Mouse (Mus musculus) CD4-positive, CD25-positive, alpha-beta regulatory T cell, adult 2 months (primary cell): Measurements from ENCODE around the gene Acot7.

Experiments used
- DNase-seq: peaks from one replicate; pipeline ENCODE4 v3.0.0-alpha.2; 2012; ENCODE audit warnings: low read depth, low spot score

Acot7 gene

DNA sequence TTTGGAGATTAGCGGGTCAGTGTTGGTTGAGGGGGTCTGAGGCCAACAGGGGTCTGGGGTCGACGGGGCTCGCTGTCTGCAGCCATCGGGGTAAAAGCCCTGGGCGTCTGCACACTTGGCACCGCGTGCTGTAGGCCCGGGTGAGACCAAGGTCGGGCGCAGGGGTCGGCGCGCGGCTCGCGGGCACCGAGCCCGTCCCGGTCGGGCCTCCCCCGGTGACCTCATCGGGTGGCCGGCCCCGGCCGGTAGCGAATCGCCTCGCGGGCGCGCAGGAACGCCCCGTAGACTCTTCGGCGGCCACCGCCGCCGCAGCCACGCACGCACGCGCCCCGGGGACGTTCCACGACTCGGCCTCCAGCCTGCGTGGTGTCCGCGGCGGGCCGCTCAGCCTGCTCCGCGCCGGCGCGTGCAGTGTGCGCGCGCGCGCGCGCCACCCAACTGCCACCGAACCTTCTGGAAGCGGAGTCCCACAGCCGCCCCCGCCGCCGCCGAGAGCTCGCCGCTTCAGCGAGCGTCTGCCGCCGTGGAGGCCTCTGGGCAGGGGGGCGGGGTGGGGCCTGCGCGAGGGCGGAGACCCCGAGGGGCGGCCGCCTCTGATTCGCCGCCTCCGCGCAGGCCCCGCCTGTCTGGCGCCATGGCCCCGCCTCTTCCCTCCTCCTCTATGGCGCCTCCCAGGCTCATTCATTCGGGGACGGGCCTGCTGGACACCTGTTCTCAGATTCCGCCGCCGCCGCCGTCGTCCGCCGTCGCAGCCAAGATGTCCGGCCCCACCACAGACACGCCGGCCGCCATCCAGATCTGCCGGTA is at the start of gene Acot7:
Acot7 (plus strand) TSS at position 598 of the 807 bp plus-strand sequence.
- DNase-seq = peak; percentile 96

DNA sequence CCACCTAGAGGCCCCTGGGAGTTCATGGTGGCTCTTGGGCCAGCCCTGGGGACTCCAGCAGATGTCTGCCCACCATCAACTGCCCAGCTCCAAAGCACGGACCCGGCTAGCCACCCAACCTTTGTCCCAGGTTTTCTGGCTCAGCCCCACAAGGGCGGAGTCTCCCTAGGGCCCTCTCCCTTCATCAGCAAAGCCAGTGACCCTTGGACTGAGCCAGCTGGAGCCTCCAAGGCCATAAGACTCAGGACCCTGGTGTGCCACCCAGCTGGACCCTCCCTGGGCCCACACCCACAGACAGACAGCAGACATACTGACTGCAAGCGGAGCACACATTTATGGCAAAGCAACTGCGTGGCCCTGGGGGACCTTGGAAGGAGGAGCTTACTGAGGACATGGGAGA is 49.1 kb upstream of the Acot7 start:
- DNase-seq = peak; percentile 10

DNA sequence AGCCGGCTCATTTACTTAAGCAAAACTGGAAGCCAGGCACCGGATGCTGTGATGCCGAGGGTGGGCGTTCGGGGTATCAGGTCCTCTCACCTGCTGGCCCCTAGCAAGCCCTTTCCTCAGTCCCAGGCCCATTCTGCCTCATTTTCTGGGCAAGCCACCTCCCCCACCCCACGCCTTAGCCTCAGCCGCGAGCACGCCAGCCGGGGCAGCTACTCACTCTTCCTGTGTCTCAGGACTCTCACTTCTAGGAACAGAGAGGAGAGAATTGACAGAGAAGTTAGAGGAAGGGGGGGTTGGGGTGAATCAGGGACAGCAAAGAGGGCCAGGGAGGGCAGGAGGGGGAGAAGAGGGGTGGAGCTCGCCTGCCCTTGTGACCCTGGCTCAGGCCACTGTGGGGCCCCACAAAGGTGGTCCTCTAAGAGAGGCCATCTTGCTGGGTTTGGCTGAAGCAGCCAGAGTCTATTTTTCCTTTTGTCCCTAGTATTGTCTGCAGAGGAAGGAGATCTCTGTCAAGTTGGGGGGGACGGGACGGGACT is 48.5 kb upstream of the Acot7 start:
- peak; percentile 51 for DNase-seq

DNA sequence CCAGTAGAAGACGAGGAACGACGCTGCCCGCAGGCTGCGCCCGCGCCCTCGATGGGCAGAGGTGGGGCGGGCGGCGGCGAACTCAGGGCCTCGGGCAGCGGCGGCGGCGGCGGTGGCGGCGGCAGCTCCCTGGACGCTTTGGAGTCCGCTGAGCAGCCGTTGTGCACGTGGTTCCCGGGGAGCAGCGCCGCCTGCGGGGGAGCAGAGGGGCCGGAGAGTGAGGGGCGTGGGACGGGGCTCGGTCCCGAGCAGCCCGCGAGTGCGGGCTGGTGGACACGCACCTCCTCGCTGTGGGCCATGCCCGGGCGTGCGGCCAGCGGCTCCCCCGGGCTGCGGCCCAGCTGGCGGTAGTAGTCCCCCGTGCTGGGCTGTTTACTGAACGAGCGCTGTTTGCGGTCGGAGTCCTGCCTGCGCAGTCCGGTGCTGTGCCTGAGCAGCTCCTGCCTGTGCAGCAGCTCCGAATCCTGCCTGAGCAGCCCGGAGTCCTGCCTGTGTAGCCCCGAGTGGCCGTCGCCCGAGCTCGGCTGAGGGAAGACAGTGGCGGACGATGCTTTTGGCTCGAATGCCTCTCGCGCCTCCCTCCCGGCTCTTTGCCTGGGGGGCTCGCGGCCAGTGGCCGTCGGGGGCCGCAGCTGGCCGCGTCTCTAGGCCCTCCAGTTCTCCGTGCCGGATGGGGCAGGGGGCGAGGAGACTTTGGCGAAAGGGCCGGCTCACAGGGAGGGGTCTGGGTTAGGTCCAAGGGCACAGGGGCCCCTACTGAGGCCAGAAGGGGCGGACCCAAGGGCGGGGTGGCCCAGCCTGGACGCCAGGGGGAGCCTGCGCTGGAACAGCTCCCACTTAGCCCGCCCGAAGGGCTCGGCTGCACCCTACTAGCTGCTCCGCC is 46.9 kb upstream of the Acot7 start:
- peak; percentile 83 for DNase-seq

DNA sequence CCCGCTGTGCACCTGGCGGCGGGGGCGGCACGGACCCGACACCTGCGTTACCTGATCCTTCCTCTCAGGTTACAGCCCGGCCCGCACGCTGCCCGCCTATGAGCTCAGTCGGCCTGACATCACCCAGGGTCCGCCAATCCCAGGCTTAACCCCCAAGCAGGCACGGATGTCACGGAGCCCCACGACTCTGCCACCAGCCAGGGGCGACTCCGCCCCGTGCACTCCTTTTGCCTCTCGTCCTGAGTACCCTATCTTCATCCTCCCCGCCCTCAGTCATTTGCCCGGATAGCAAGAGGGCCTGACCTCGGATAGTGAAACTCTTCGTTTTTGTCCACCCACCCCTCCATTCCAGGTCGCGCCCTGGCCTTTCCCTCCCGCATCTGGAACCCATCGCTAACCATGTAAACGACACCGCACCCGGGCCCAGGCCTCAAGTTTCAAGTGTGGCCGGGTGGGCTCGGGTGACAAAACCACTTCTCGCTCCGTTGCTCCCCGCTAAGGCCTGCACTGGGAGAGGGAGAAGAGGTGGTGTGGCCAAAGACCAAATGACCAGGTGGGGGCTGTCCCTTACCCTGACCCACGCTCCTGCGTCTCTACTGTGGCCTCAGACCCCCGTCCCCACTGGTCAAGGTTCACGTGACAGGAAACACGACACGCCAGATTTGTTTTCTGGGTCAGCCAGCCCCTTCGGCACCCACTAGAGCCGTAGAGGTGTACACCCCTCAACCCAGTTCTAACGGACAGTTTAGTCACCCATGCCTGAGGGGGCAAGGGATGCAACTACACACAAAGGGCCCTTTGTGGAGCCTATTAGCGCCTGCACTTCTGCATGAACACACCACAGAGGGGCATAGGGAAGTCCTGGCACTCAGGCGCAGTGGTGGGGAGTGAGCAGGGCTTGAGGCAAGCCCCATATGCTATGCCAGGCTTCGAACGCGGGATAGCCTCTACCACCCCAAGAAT is 45.8 kb upstream of the Acot7 start:
- peak; percentile 64 for DNase-seq

DNA sequence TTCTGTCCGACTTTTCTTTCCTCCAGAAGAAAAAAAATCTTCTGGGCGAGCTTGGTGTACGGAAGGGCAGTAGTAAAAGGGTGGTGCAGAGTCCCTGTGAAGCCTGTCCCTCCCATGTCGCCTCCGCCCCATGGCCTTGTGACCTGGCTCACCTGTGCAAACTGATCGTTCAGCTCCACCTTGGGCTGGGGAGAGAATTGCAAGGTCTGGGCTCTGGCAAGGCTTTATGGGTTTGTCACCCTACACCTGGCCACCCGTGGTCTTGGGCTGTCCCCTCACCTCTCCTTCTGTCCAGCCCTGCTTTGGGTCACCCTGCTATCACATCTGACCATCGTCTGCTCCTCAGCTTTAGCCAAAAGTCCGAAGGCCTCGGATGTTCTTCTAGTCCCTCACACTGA is 45.2 kb upstream of the Acot7 start:
- DNase-seq = peak; percentile 41

DNA sequence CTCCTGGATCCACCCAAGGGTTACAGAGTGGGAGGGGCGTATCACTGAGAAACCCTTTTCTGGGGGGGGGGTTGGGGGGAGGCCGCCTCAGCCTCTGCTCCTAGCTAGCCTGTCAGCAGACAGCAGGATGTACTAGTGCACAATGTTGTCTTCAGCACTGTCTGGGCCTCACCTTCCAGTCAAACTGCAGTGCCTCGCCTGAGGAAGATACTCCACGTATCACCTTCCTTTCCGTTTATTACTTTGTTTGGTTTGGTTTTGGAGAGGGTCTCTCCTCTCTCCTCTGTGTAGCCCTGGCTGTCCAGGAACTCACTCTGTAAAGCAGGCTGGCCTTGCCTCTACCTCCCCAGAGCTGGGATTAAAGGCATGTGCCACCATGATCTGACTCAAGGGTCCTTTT is 44.7 kb upstream of the Acot7 start:
- DNase-seq = peak; percentile 24

DNA sequence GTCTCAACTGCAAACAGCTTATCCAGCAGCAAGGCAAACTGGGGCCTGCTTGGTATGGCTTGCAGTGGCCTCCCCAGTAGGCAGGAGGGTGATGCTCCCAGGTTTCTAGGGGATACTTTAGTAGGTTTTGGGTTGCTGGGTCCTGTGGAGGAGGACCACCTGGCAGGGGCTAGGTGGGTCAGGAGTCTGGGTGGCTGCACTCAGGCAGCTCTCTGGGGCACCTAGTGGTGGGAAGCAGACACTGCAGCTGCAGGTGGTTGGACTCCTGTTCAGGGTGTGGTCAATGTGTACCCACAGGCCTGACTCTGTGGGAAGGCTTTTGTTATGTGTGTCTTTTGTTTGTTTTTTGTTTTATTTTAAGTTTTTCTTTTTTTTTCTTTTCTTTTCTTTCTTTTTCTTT is 43.4 kb upstream of the Acot7 start:
- peak; percentile 81 for DNase-seq

DNA sequence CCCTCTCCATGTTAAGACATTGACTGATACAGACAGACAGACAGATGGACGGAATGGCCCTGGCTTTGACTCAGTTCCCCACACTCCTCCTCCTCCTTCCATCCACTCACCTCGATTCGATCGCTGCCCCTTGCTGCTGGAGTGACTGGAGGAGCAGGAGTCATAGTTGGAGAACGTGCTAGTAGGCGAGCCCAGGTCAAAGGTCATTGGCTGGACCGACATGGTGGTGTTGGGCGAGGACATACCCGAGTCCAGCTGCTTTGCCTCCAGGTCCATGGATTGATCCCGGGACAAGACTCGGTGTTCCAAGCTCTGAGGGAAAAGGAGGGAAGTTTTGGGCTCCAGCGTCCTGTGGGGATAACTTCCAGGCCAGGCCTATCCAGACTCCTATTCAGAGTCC is 42.6 kb upstream of the Acot7 start:
- DNase-seq = no peak

DNA sequence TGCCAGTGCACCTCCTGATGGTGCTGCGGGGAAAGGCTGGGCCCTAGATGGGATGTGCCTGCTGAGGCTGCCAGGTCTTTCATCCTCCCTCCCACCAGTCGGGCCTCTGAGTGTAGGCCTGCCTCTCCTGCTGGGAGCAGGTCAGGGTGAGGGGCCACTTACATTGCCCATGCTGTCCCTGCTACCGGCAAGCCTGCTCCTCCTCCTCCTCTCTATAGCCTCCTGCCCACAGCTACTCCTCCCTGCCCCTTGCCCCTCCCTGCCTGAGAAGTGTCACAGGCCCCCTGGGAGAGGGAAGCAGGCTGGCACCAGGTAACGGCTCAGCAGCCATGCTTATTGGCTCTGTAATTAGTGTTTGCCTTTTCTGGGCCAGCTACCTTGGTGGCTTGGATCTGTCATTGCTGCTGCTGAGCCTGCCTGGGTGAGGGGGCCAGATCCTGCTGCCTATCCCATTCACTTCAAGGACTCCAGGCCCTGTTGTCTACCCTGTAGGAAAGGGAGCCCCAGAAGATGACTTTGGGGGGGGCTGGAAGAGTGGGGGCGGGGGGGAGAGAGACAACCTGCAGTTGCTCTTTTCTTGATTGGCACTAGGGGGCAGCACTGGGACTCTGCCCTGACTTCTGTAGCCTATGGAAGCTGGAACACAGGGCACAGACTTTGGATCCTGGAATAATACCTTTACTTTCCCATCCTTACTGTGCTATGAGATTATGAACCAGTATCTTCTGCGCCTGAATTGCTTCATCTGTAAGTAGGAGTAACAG is 41.6 kb upstream of the Acot7 start:
- DNase-seq = peak; percentile 83

DNA sequence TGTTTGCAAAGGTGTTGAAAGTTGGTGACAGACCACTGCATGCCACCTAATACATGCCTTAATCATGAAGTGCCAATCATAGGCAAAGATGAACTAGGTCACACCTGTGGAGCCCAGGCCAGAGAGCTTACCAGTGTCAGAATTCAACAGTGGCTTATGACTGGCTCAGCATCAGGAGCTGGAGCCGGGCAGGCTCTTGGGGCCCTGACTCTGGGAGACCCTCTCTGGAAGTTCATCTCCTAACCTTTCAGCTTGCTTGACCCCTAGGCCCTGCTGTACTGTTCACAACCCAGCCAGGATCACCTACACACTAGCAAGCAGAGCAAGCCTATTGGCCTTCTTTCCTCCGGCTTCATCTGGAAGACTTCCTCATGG is 41.1 kb upstream of the Acot7 start:
- DNase-seq = no peak

DNA sequence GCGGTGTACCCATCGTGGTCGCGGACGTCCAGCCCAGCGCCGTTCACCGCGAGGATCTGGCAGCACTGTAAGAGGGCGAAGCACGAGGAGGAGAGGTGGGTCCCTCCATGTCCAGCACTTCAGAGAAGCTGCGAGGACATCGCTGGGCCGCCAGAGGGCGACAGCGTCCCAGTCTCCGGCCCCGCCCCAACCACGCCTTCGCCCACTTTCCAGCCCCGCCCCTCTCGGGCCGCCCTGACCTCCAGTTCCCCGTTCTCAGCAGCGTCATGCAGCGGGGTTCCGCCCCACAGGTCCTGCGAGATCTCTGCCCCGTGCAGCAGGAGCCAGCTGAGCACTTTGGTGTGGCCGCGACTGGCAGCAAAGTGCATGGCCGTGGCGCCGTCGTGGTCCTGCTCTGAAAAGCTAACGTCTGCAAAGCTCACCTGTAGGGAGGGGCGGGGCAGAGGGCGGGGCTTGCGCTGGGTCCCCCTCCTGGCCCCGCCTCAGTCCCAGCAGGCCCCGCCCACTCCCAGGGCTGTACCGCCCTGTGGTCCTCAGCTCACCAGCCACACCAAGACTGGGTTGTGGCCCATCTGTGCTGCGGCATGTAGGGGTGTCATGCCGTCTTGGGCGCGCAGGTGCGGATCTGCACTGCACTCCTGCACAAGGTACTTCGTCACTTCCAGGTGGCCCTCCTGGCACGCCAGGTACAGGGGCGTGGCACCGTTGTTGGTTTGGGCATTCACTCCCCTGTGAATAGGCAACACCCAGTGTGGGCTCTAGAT is 39.3 kb upstream of the Acot7 start:
- peak; percentile 92 for DNase-seq

DNA sequence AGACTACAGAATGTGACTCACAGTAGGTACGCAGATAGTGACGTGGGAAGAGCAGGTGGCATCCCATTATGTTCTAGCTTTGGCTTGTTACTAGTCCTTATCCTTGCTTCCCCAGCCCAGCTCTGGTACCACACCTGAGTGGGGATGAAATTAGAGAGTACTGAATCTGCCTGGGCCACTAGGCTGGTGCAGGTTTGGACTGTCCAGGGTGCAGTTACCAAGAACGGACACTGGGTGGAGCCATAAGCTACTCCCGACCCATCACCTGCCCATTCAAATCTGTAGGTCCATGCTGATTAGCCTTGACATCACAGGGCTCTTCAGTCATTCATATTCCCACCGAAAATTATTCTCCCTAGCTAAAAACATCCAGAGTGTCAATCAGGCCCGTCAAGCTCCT is 37.5 kb upstream of the Acot7 start:
- peak; percentile 77 for DNase-seq

DNA sequence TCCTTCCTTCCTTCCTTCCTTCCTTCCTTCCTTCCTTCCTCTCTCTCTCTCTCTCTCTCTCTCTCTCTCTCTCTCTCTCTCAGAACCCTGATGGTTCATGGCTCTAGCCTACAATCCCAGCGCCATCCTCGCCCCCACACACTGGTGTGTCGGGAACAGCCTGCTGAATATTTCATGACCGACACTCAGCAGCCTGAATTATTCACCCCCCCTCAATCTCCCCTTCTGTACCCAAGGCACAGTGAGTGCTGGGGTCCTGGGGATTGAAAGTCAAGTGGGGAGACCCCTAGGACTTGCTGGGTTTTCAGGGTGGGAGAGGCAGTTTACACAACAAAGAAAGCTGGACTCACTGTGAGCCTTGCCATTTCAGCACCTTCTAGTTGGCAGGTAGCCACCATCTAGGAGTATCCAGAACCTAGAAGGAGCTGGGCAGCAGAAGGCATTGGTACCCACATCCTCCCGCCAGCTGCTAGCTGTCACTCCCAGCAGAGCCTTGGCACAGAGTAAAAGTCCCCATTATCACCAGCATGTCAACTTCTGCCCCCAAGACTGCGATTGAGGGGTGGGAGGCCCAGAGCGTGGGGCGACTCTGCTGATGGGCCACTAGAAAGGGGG is 36.3 kb upstream of the Acot7 start:
- no peak for DNase-seq

DNA sequence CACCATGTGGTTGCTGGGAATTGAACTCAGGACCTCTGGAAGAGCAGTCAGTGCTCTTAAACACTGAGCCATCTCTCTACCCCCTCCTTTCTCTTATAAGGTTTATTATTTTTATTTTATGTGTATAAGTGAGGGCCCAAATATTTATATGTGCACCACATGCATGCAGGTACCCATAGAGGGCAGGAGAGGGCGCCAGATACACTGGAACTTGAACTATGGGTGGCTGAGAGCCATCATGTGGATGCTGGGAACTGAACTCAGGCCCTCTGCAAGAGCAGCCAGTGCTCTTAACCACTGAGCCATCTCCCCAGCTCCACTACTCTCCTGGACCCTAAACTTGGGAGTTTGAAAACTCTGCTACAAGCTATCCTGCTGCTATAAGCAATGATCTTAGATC is 34.3 kb upstream of the Acot7 start:
- no peak for DNase-seq

DNA sequence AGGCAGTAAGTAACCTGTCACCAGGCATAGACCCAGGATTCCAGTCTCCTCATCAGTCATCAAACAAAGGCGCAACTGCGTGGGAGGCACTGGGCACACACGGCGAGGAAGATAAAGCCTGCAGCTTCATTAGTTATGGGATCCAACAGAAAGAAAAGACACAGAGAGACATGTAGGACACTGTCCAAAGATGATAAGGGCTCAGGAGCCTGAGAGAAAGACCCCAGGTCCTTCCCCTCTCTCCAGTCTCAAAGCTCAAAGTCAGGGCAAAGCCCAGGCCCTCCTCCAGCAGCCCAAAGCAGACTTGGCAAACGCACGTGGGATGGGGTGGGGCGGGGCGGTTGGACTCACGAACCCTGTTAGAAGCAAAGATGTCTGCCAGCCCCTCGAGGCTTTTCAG is 32.5 kb upstream of the Acot7 start:
- DNase-seq = no peak

DNA sequence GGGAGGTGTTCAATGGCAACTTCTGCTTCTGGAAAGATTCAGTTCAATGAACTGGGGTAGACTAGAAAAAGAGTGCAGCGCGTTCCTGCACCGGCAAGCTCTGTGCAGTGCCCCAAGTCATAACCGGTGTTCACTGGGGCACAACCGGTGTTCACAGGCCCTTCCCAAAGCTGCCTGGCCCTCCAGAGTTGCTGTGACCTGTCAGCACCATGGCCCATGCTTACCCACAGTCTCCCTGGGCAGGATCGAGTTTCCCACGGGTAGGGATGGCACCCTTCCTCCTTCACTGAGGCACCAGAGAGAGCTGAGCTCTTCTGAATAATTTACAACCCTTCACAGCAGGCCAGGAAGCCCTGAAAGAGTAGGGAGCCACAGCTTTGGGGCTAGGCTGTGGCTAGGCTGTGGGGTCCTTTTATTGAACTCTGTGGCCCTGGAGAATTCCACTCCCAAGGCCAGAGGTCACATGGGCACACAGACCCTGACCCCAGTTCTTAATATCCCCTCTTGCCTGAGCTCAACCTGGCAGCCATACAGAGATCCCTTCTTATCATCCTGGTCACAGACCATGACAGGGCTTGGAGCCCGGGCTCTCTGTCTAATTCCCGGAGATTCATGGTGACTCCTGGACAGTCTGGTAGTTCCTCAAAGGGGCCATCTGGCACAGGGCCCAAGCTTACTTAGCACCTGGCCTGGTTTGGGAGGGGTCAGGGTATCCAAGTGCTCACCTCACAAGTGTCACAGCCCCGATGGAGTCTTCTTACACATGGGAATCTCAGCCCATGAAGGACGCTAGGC is 31.7 kb upstream of the Acot7 start:
- DNase-seq = no peak

DNA sequence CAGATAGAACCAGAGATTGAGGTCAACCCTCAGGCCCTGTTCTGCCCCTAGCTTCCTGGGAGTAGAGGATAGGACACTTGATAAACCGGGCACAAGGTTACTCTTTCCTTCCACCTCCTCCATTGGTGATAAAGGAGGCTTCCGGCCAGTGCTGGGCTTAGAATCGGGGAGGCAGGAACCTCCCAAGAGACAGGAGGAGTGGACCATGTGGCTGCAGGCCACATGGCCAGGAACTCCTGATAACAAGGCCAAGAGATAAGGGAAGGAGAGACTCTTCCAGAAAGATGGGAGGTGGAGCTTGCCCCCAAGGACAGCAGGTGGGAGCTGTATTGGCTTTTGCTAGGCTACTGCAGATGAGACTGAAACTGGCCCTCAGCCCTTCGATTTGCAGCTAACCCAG is 27.4 kb upstream of the Acot7 start:
- DNase-seq = no peak
